Comparison of ENCODE assay signal across 10 mouse cellular contexts in genomic region chr2:70566603-70566981, GRCm38 (mm10). TPM values are rescaled to one million over a fixed set of nuclear protein-coding genes. Genes with fewer than 3 reads are reported as not detected.
DNase-seq lines count a peak whose midpoint lies in the region; ATAC-seq and TF ChIP-seq lines count a peak whose summit lies in the region.
"Had no signal": no experiment of that assay in that cellular context is flagged by ENCODE, and none has a peak within 500 bp of the region (broad histone marks: within the 10 kb centered on the region; RNA-seq: fewer than 3 reads in every experiment).

No protein-coding gene starts in this region.

- intact Hi-C loops in left cerebral cortex, postnatal 25 days (cut with DNase I): no loop called here

- ATAC-seq in forebrain, postnatal 0 days: no peak
- no peak for ATAC-seq in midbrain, embryonic 16.5 days
- ATAC-seq in megakaryocyte, adult 5-6 weeks (ENCODE audit: poor library complexity, severe bottlenecking): no peak

- H3K4me1 ChIP-seq in forebrain, postnatal 0 days (ENCODE audit: insufficient read depth): peaks cover 7% of the 10 kb centered on the region
- peaks cover 16% of the 10 kb centered on the region; the same call in 1 of the 2 replicates for H3K4me1 ChIP-seq in midbrain, embryonic 16.5 days (ENCODE audit: control insufficient read depth, insufficient read depth, low read length)
- H3K4me1 ChIP-seq: liver, embryonic 15.5 days had no signal

- H3K27me3 ChIP-seq in forebrain, postnatal 0 days (ENCODE audit: insufficient read depth, low read length): peaks cover 29% of the 10 kb centered on the region
- peaks cover 19% of the 10 kb centered on the region for H3K27me3 ChIP-seq in midbrain, embryonic 16.5 days (ENCODE audit: control insufficient read depth, insufficient read depth, low read depth, low read length)

- H3K9me3 ChIP-seq in forebrain, postnatal 0 days (ENCODE audit: low read length): no peaks in the 10 kb centered on the region
- H3K9me3 ChIP-seq in midbrain, embryonic 16.5 days (replicated peaks; ENCODE audit: control insufficient read depth, low read length, poor library complexity, severe bottlenecking): no peaks in the 10 kb centered on the region
- H3K9me3 ChIP-seq: liver, embryonic 15.5 days had no signal

- H3K4me3 ChIP-seq in forebrain, postnatal 0 days (ENCODE audit: low read depth, low read length): peak overlapping the region; percentile 54
- H3K4me3 ChIP-seq in midbrain, embryonic 16.5 days (ENCODE audit: low read depth, low read length): peak overlapping the region; percentile 49
- H3K4me3 ChIP-seq: liver, embryonic 15.5 days had no signal

- TF ChIP-seq CTCF in forebrain, postnatal 0 days (IDR thresholded peaks at IDR 0.05; ENCODE audit: low read depth): no peak

- H3K4me2 ChIP-seq in forebrain, postnatal 0 days (ENCODE audit: low read depth): peak overlapping the region; percentile 60
- H3K4me2 ChIP-seq in midbrain, embryonic 16.5 days (ENCODE audit: low read length): peak overlapping the region; percentile 58
- H3K4me2 ChIP-seq: liver, embryonic 15.5 days had no signal

- peak; percentile 20 for DNase-seq in kidney, postnatal 10 days
- no peak for DNase-seq in kidney, postnatal 14 days
- peak; percentile 17 for DNase-seq in embryo, embryonic 11 days
- DNase-seq in forebrain, postnatal 0 days: peak; percentile 50
- no peak for DNase-seq in testis, postnatal 10 days (ENCODE audit: low spot score)
- no peak for DNase-seq in left cerebral cortex, postnatal 25 days (ENCODE audit: low spot score in 2 of 2)
- DNase-seq: heart, adult 11 months had no signal

- WGBS in forebrain, postnatal 0 days: 5% methylated on average over 18 of the region's 18 CpGs
- 3% methylated on average over 18 of the region's 18 CpGs for WGBS in midbrain, embryonic 16.5 days

- no peaks in the 10 kb centered on the region for H3K36me3 ChIP-seq in forebrain, postnatal 0 days (ENCODE audit: insufficient read depth)
- no peaks in the 10 kb centered on the region for H3K36me3 ChIP-seq in midbrain, embryonic 16.5 days (ENCODE audit: control insufficient read depth, insufficient read depth, low read length)
- H3K36me3 ChIP-seq: liver, embryonic 15.5 days had no signal

- H3K9ac ChIP-seq in forebrain, postnatal 0 days: peak overlapping the region; percentile 74
- H3K9ac ChIP-seq in midbrain, embryonic 16.5 days (ENCODE audit: low read depth, low read length): peak overlapping the region; percentile 70
- H3K9ac ChIP-seq: liver, embryonic 15.5 days had no signal

- peak overlapping the region; percentile 93 for H3K27ac ChIP-seq in forebrain, postnatal 0 days (ENCODE audit: low read depth, low read length)
- H3K27ac ChIP-seq in midbrain, embryonic 16.5 days (ENCODE audit: low read length): peak overlapping the region; percentile 92
- H3K27ac ChIP-seq: liver, embryonic 15.5 days had no signal

RNA-seq across cellular contexts. Expression of gene Gad1, which starts 13.7 kb away (rescaled TPM):
- 94.7 and 135 TPM in 2 replicates for total RNA-seq in forebrain, postnatal 0 days (2014; rRNA removed)
- 89.5 and 122 TPM in 2 replicates for polyA plus RNA-seq in forebrain, postnatal 0 days (2015; fragmentation: Nextera tagmentation; extraction: Ambion mirVana)
- 130 and 149 TPM in 2 replicates for polyA plus RNA-seq in midbrain, embryonic 16.5 days (2015; fragmentation: Nextera tagmentation; extraction: Ambion mirVana)
- total RNA-seq in left cerebral cortex, postnatal 25 days (2021): 100 to 1,000 TPM; 313 to 395 TPM
- total RNA-seq in megakaryocyte, adult 5-6 weeks (2015): not detected in 2 replicates
- not detected in 2 replicates for total RNA-seq in megakaryocyte, adult 5-6 weeks (2017)

RNA-seq across cellular contexts. Expression of gene Erich2, which starts 58.0 kb away (rescaled TPM):
- 0.81 and 1.4 TPM in 2 replicates for total RNA-seq in forebrain, postnatal 0 days (2014; rRNA removed)
- 1.8 and 3.8 TPM in 2 replicates for polyA plus RNA-seq in forebrain, postnatal 0 days (2015; fragmentation: Nextera tagmentation; extraction: Ambion mirVana)
- 2.9 TPM in 2 replicates for polyA plus RNA-seq in midbrain, embryonic 16.5 days (2015; fragmentation: Nextera tagmentation; extraction: Ambion mirVana)
- under 1 TPM; 0.21 to 0.50 TPM for total RNA-seq in left cerebral cortex, postnatal 25 days (2021)
- not detected in 2 replicates for total RNA-seq in megakaryocyte, adult 5-6 weeks (2015)
- total RNA-seq in megakaryocyte, adult 5-6 weeks (2017): not detected in 2 replicates
- polyA plus RNA-seq: liver, embryonic 15.5 days had no signal

Comparison
In these comparisons a context has a peak if more than half of its experiments do, and no peak if none do; other contexts are left out.
1. DNase-seq: peak in kidney, postnatal 10 days (single experiment), embryo, embryonic 11 days (single experiment) and forebrain, postnatal 0 days (single experiment); none in kidney, postnatal 14 days (single experiment), testis, postnatal 10 days (single experiment) and left cerebral cortex, postnatal 25 days (0 of 2).
2. RNA of gene Gad1, which starts 13.7 kb away (total RNA-seq): 313 to 395 TPM in left cerebral cortex, postnatal 25 days and 94.7 to 135 TPM in forebrain, postnatal 0 days; not detected in megakaryocyte, adult 5-6 weeks; every median in the first group is over 10 times any median in the second.